Mouse (Mus musculus): ENCODE measurements around the gene Olfr556. TPM values are rescaled to one million over a fixed set of nuclear protein-coding genes. Genes with fewer than 3 reads are reported as not detected.
A peak's percentile ranks its signal among the peaks of the same experiment; 100 is the strongest.
"Not testable (repeated sequence)": the region's sequence is repeated elsewhere in the genome, so short reads cannot be mapped to it uniquely, and the experiment has no call there.

Gene Olfr556
- total RNA-seq (2017) = not detected in 2 replicates

- no peak for ATAC-seq (ENCODE audit: extremely low read depth, insufficient number of reproducible peaks, low FRiP score, poor library complexity, severe bottlenecking)
Observed at GRCm38 (mm10) chr7:102664599-102664998, at the start of gene Olfr556. Olfr556 (plus strand) TSS chr7:102664899.

GRCm38 (mm10) chr7:102618118-102618517 is 46.6 kb upstream of the Olfr556 start, which contains the start of gene Olfr553:
Olfr553 (minus strand) TSS chr7:102618218.
- ATAC-seq (ENCODE audit: extremely low read depth, insufficient number of reproducible peaks, low FRiP score, poor library complexity, severe bottlenecking) = no peak

DNA sequence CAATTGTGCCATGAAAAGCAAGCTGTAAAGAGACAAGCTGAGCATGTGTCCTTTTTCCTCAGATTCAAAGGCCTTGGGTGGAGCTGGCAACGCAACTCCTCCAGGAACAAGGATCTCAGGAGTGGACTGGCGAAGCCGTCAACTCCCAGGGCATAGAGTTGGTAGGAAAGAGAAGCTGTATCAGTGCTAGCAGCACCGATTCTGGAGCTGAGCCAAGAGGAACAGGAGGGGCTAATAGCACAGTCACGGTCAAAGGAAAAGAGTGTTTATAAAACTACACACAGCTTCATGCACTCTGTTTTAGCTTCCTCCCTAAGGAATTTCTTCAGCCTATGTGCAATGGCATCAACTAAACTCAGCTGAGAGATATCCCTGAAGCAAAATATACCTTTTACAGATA is 45.1 kb upstream of the Olfr556 start:
- no peak for ATAC-seq (ENCODE audit: extremely low read depth, insufficient number of reproducible peaks, low FRiP score, poor library complexity, severe bottlenecking)

DNA sequence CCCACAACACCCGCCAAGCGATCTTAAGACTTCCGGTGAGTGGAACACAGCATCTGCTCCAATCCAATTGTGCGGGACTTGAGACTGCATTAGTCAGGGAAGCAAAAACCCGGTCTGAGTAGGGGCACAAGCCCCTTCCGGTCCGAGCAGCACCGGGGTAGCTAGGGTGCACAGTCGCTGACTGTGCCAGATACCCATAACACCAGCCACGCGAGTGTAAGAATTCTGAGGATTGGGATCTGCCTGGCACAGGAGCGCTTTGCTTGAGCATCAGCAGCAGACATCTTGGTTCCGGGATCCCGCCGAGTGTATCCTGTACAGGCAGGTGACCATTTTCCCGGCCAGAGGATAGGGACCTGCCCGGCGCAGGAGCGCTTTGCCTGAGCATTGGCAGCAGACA is 44.3 kb upstream of the Olfr556 start:
- not testable (repeated sequence) for ATAC-seq (ENCODE audit: extremely low read depth, insufficient number of reproducible peaks, low FRiP score, poor library complexity, severe bottlenecking)

- peak; percentile 58; the same call in 1 of the 2 replicates for ATAC-seq (ENCODE audit: extremely low read depth, insufficient number of reproducible peaks, low FRiP score, poor library complexity, severe bottlenecking)
Observed at GRCm38 (mm10) chr7:102636665-102637064, 28.0 kb upstream of the Olfr556 start.

GRCm38 (mm10) chr7:102638132-102638531 is 26.6 kb upstream of the Olfr556 start, which contains the start of gene Olfr554:
Olfr554 (plus strand) TSS chr7:102638432.
- ATAC-seq (ENCODE audit: extremely low read depth, insufficient number of reproducible peaks, low FRiP score, poor library complexity, severe bottlenecking) = no peak

DNA sequence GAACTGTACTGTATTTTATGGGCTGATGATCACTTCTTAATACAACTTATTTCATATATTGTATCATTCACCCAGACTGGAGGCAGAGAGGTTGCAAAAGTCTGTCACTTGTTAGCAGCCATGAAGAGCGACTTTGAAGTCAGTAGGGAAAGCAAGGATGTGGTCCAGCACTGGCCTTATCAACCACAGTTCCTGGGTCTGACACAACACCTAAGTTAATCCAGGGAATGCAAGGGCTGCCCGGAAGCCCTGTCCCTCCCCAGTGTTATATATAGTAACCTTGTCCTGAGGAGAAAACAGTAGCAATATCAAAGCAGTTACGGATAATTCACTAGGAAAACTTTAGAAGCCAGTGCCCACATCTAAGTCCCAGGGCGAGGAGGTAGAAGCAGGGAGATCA is 19.8 kb upstream of the Olfr556 start:
- ATAC-seq (ENCODE audit: extremely low read depth, insufficient number of reproducible peaks, low FRiP score, poor library complexity, severe bottlenecking) = not testable (repeated sequence)

DNA sequence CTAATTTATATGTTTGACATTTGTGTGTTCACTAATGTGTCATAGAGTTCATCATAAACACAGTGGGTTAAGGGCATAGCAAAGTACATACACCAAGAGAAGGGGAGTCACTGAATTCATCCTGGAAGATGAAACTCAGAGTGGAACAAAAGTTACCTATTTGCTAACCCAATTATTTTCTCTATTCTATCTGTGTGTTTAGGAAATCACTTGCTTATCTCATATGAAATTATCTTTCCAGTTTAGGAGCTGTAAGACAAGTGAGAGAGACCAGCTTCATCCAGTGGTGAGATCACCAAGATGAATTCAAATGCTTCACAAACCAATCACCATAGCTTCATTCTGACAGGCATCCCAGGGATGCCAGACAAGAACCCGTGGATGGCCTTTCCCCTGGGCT is 6.2 kb upstream of the Olfr556 start, which contains the start of gene Olfr555:
Gene Olfr555 (plus strand): TSS at position 301 of the 400 bp plus-strand sequence.
- no peak for ATAC-seq (ENCODE audit: extremely low read depth, insufficient number of reproducible peaks, low FRiP score, poor library complexity, severe bottlenecking)

GRCm38 (mm10) chr7:102665378-102665777 is 679 bp downstream of the Olfr556 start:
- no peak for ATAC-seq (ENCODE audit: extremely low read depth, insufficient number of reproducible peaks, low FRiP score, poor library complexity, severe bottlenecking)

- ATAC-seq (ENCODE audit: extremely low read depth, insufficient number of reproducible peaks, low FRiP score, poor library complexity, severe bottlenecking) = no peak
Observed at GRCm38 (mm10) chr7:102676225-102676624, 11.5 kb downstream of the Olfr556 start.

GRCm38 (mm10) chr7:102681916-102682315 is 17.2 kb downstream of the Olfr556 start:
- no peak for ATAC-seq (ENCODE audit: extremely low read depth, insufficient number of reproducible peaks, low FRiP score, poor library complexity, severe bottlenecking)

- peak; percentile 98 for ATAC-seq (ENCODE audit: extremely low read depth, insufficient number of reproducible peaks, low FRiP score, poor library complexity, severe bottlenecking)
Observed at GRCm38 (mm10) chr7:102686944-102687501, 22.3 kb downstream of the Olfr556 start, which contains the start of gene Trim68. Trim68 (minus strand) TSS chr7:102687327.

DNA sequence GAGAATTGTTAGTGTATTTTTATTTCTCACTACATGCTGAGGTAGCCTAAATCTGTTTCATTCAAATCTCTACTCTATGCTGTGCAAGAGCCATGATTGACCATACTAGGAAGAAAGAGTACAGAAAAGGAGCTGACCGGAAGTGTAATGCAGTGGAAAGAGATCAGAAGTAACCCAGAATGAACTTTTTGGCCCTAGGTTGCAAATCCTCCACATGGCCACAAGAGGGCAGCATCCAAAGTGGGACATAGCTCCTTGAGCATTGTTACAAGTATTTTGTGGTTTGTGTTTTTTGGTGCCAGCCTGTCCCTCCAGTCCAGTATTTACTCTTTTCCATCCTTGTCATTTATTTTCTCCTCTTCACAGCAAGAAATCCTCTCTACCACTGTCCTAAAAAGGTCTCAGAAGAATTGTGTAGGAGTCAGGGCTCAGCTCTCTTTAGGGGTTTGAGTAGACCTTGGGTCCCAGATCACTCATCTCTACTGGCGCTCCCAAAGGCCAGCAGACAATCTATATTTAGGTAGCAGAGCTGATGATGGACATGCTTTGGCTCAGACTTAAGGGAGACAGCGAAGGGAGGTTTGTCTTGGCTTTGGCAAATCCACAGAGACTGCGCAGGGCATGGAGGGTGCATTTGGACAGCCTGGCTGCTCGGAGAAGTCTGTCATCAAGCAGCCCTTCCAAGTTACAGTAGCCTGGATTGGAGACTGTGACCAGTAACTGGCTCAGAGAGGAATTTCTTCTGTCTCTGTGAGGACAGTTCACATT is 30.8 kb downstream of the Olfr556 start, which contains the start of gene Olfr557:
Gene Olfr557 (plus strand): TSS at position 553 of the 768 bp plus-strand sequence.
- peak; percentile 55; the same call in 1 of the 2 replicates for ATAC-seq (ENCODE audit: extremely low read depth, insufficient number of reproducible peaks, low FRiP score, poor library complexity, severe bottlenecking)

GRCm38 (mm10) chr7:102698461-102698860 is 33.8 kb downstream of the Olfr556 start:
- ATAC-seq (ENCODE audit: extremely low read depth, insufficient number of reproducible peaks, low FRiP score, poor library complexity, severe bottlenecking) = no peak

DNA sequence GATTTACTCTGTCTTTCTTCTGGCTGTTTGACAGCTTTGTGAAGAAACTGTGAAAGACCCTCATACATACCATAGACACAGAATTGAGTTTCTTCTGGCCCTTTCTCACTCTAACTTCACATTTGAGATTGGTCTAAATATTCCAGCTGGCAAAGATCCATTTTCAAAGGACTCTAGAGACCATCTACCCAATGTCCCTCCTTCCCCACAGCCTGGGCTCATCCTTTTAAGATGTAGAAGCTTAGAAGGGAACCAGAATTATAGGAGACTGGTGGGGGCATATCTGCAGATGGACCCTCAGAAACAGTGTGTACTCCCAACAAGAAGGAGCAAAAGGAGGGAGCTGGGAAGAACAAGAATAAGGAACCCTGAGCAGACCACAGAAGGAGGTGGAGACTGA is 37.2 kb downstream of the Olfr556 start, which contains the start of gene Olfr558:
Gene Olfr558 (plus strand): TSS at position 301 of the 400 bp plus-strand sequence.
- ATAC-seq (ENCODE audit: extremely low read depth, insufficient number of reproducible peaks, low FRiP score, poor library complexity, severe bottlenecking) = no peak

DNA sequence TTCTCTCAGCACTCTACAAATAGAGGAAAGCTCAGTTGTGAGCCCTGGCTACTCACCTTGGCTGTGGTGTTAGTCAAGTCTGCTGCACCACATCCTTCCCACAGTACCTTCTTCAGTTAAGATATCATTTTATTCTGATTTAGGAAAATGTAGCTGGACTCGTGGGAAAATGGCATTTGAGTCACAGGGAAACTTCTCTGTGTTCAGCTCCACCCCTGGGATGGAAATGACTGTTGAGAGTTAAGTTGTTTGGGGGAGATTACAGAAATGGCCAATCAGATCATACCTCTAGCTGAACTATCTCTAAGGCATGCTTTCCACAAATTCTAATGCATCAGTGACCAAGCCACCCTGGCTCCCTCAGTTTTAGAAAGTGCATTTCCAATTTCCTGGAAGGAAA is 54.3 kb downstream of the Olfr556 start, which contains the start of gene Olfr33:
Gene Olfr33 (minus strand): TSS at position 101 of the 400 bp plus-strand sequence.
- no peak for ATAC-seq (ENCODE audit: extremely low read depth, insufficient number of reproducible peaks, low FRiP score, poor library complexity, severe bottlenecking)

Measured in neutrophil, adult 5-6 weeks (primary cell).